Mouse (Mus musculus) heart, adult 2 months (tissue): ENCODE measurements around the gene Slc12a6. TPM values are rescaled to one million over a fixed set of nuclear protein-coding genes. Genes with fewer than 3 reads are reported as not detected.
"Not testable (repeated sequence)": the region's sequence is repeated elsewhere in the genome, so short reads cannot be mapped to it uniquely, and the experiment has no call there.

Experiments
- DNase-seq, 2 experiments: peaks; one replicate each; pipeline ENCODE4 v3.0.0; 2021
- H3K27ac ChIP-seq: fragments of 200-600 bp; 2 replicates; pipeline ENCODE4 v1.8.1; 2022
- H3K27me3 ChIP-seq: fragments of 200-500 bp; 2 replicates; pipeline ENCODE4 v1.6.1; 2012; ENCODE audit warnings: mild to moderate bottlenecking, low read length, inconsistent platforms, mixed read lengths; ENCODE audit not compliant: control insufficient read depth, insufficient read depth
- H3K36me3 ChIP-seq: fragments of 200-500 bp; 2 replicates; pipeline ENCODE4 v1.6.1; 2012; ENCODE audit warnings: low read length, inconsistent platforms; ENCODE audit not compliant: control insufficient read depth, insufficient read depth
- H3K4me1 ChIP-seq: fragments of 200-500 bp; 2 replicates; pipeline ENCODE4 v1.6.1; 2011; ENCODE audit warnings: low read length; ENCODE audit not compliant: control insufficient read depth, insufficient read depth
- H3K4me3 ChIP-seq: fragments of 200-600 bp; 2 replicates; pipeline ENCODE4 v1.8.1; 2022
- H3K79me2 ChIP-seq: fragments of 200-500 bp; replicated peaks from 2 replicates; pipeline ENCODE4 v1.6.1; 2012; ENCODE audit warnings: mild to moderate bottlenecking, inconsistent platforms, low read length, moderate library complexity, mixed read lengths; ENCODE audit not compliant: control insufficient read depth, insufficient read depth
- H3K9ac ChIP-seq: fragments of 200-500 bp; 2 replicates; pipeline ENCODE4 v1.6.1; 2012; ENCODE audit warnings: low read depth, mild to moderate bottlenecking, control low read depth, inconsistent platforms, low read length, mixed read lengths
- CTCF ChIP-seq: fragments of 200-600 bp; IDR thresholded peaks from 2 replicates; pipeline ENCODE4 v1.8.1; 2022; ENCODE audit warnings: antibody characterized with exemption, mild to moderate bottlenecking, moderate library complexity
- EP300 ChIP-seq: fragments of 200-500 bp; IDR thresholded peaks from 2 replicates; pipeline ENCODE4 v1.6.1; 2011; ENCODE audit warnings: low read depth, low read length, control low read depth; ENCODE audit not compliant: insufficient read depth
- POLR2A ChIP-seq: fragments of 200-500 bp; IDR thresholded peaks from 2 replicates; pipeline ENCODE4 v1.6.1; 2011; ENCODE audit warnings: mild to moderate bottlenecking, low read depth, low read length, control low read depth; ENCODE audit not compliant: insufficient read depth
- WGBS: fragments of 180-500 bp; shearing (Covaris S2); methylation state at CpG from one replicate; pipeline ENCODE4 v1.1.7; 2018; 5-methylcytosine and 5-hydroxymethylcytosine counted together
- intact Hi-C: fragments of 180-260 bp; cut with DNase I; formaldehyde crosslinking; loops from one replicate; pipeline ENCODE4 v1.15.1; 2025
- polyA plus RNA-seq: library from polyadenylated mRNA; depleted of rRNA; stranded (reverse); fragments of >200 nt; gene quantifications from 2 replicates; pipeline ENCODE4 v1.2.3, GENCODE M21; 2012
- total RNA-seq, 2 experiments: library from RNA; stranded (reverse); gene quantifications; 2 replicates each; pipeline ENCODE4 v1.2.3; 2021

Slc12a6 gene
- total and polyA plus RNA-seq, 3 experiments = 23.2 to 32.9 (median 31.1) TPM

DNA sequence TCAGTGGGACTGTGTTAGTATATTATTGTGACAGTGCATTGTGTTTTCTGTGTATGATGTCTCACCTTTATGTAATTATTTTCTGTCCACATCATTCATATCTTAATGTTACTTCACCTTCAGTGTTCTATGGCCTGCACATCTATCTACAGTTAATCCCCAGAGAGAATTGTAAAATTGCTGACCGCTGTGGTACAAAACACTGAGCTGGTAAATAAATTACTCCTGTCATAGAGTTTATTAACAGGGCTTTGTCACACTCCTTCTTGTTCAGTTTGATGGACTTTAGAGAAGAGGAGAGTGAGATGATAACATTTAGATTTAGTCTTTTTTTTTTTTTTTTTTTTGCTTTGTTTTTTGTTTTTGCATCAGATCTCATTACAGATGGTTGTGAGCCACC, 17.2 kb downstream of the Slc12a6 start:
- H3K27me3 ChIP-seq = no peaks in the 10 kb centered on the region
- H3K27ac ChIP-seq = no peak overlapping the region
- no peak overlapping the region for H3K9ac ChIP-seq
- H3K4me3 ChIP-seq = no peak overlapping the region
- no peaks in the 10 kb centered on the region for H3K79me2 ChIP-seq
- 88% methylated on average over 1 of the region's 1 CpGs for WGBS
- peaks cover 6% of the 10 kb centered on the region for H3K4me1 ChIP-seq
- intact Hi-C loops = loop anchor here (2.0 kb wide), 1 partner anchor 16 kb away; the partner anchor contains the start of gene Gm21985
- TF ChIP-seq EP300 = no peak
- no peak for TF ChIP-seq CTCF
- no peak for TF ChIP-seq POLR2A
- H3K36me3 ChIP-seq = peaks cover 3% of the 10 kb centered on the region
- DNase-seq = no peak

DNA sequence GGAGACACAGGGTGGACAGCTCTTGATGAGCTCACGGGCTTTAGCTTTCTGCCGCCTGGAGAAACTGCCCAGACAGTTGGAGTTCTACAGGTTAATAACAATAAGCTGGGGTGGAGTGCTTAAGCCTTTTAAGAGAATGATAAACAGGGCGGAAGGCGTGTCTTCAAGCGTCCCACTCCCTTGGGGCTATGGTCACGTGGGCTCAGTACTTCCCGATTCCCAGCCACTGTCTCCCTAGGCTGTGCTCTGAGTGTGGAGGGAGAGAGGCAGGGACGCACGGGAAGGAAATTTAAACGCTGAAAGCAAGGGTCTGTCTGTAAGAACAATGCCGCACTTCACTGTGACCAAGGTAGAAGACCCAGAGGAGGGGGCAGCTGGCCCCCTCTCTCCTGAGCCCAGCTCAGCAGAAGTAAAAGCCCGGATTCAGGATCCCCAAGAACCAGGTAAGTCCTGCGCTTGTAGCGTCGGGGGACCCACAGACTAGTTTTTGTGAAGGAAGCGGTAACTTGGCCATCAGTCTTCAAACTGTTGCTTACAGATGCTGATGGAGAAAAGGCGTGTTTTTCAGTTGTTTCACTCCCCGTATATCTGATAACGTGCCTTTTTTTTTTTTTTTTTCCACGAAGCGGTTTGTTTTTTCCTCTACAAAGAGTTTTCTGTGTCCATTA, 18.9 kb downstream of the Slc12a6 start:
- Histone ChIP-seq H3K27me3 (no peaks in the 10 kb centered on the region), H3K4me1 (peaks cover 6% of the 10 kb centered on the region), H3K79me2 (no peaks in the 10 kb centered on the region; the same call in 1 of the 2 replicates), H3K4me3 (peak overlapping the region; percentile 66), H3K9ac (peak overlapping the region; percentile 51), H3K36me3 (peaks cover 6% of the 10 kb centered on the region), H3K27ac (peak overlapping the region; percentile 76)
- WGBS = 3% methylated on average over 21 of the region's 21 CpGs
- peak; percentile 74 to 80 for DNase-seq
- TF ChIP-seq POLR2A (peak; percentile 73), EP300 (0 out of 2 replicates have a peak, but pooled peaks have one; percentile 43), CTCF (no peak)
- intact Hi-C loops = no loop called here

DNA sequence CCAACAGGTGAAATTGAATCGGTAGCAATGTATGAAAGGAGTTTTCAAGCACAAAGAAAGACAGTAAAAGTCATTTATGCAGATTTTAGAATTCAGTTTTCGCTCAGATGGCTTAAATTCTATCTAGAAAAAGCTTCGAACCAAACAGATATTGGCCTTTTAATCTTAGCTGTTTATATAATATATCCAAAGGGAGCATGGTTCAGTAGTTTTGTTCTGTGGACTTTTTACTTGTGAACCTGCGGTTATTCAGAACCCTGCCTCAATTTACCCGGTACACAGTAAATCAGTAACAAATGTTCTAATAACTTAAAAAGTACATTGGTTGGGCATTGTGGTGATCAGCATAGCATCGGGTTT, 19.4 kb downstream of the Slc12a6 start:
- Histone ChIP-seq H3K27me3 (no peaks in the 10 kb centered on the region), H3K4me3 (peak overlapping the region; percentile 66), H3K27ac (peak overlapping the region; percentile 76), H3K4me1 (peaks cover 6% of the 10 kb centered on the region), H3K36me3 (peaks cover 7% of the 10 kb centered on the region), H3K79me2 (no peaks in the 10 kb centered on the region; the same call in 1 of the 2 replicates), H3K9ac (no peak overlapping the region)
- DNase-seq = no peak
- intact Hi-C loops = no loop called here
- WGBS = 64% methylated on average over 6 of the region's 6 CpGs
- no peak for TF ChIP-seq POLR2A
- TF ChIP-seq EP300 = no peak
- TF ChIP-seq CTCF = no peak

DNA sequence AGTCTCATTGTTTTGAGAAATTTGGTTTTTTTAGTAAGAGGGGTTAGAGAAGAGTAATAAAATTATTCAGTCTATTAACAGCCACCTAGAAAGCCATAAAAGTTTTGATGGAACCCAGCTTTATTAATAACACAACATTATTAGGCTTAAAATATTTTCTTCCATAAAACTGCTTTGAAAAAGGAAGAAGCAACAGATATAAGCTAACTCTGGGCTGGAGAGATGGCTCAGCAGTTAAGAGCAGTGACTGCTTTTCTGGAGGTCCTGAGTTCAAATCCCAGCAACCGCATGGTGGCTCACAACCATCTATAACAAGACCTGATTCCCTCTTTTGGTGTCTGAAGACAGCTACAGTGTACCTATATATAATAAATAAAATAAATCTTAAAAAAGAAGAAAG, 20.4 kb downstream of the Slc12a6 start:
- H3K4me3 ChIP-seq, H3K27me3 ChIP-seq, DNase-seq, H3K79me2 ChIP-seq, H3K4me1 ChIP-seq, H3K9ac ChIP-seq, H3K27ac ChIP-seq, H3K36me3 ChIP-seq, intact Hi-C loops: not testable (repeated sequence)
- 100% methylated on average over 1 of the region's 1 CpGs for WGBS

DNA sequence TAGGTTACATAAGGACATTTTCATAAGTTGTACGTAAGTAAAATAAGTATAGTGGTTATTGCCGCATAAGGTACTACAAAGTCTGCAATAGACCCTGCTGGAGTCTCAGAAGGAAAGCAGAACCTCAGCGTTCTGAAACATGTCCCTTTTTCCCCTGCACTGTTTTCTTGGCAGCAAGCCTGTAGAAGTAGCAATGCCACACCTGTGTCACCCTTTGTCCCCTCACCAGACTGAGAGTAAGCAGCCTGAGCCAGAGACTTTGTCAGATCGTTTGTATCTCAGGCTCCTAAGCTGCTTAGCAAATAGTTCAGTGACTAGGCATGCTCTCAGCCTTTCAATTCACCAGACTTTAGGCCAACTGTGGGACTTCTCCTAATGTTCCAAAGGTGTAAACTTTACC, 21.4 kb downstream of the Slc12a6 start:
- DNase-seq = no peak
- 49% methylated on average over 4 of the region's 4 CpGs for WGBS
- Histone ChIP-seq H3K4me3 (no peak overlapping the region), H3K27me3 (no peaks in the 10 kb centered on the region), H3K79me2 (no peaks in the 10 kb centered on the region; the same call in 1 of the 2 replicates), H3K9ac (no peak overlapping the region), H3K4me1 (peaks cover 8% of the 10 kb centered on the region), H3K27ac (no peak overlapping the region), H3K36me3 (peaks cover 9% of the 10 kb centered on the region)
- TF ChIP-seq EP300 (no peak), CTCF (no peak), POLR2A (no peak)
- intact Hi-C loops = no loop called here

DNA sequence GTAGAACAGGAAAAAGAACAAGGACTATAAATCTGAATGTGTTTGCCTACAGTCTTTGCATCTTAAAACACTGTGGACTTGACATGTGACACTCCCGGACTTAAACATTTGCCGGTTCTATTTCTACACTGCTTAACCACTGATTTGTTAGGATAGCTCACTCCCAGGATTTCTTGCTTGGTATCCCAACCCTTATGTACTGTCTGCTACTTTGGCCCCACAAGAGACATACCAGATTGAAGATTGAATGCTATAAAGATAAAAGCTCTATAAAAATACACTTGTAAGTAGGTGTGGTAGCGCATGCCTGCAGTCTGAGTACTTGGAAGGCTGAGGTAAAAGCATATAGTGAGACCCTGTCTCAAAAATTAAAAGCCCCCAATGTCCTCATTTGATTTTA, 23.9 kb downstream of the Slc12a6 start:
- Histone ChIP-seq H3K27me3 (no peaks in the 10 kb centered on the region), H3K27ac (no peak overlapping the region), H3K4me1 (peaks cover 6% of the 10 kb centered on the region), H3K36me3 (peaks cover 9% of the 10 kb centered on the region), H3K4me3 (no peak overlapping the region), H3K9ac (no peak overlapping the region), H3K79me2 (no peaks in the 10 kb centered on the region; the same call in 1 of the 2 replicates)
- DNase-seq = no peak
- WGBS = 73% methylated on average over 3 of the region's 3 CpGs
- TF ChIP-seq CTCF (no peak), POLR2A (no peak), EP300 (no peak)
- intact Hi-C loops = no loop called here
